Mouse (Mus musculus): ENCODE measurements at regions not wholly inside any gene's neighbourhood (a gene's known extent, or its start where the extent isn't known, plus 50 kb on each side); places are given as distances from the start of the nearest gene placed in this dataset.

- Histone ChIP-seq H3K27ac (ENCODE audit: low read length) (no peak overlapping the region), H3K27me3 (ENCODE audit: control insufficient read depth, insufficient read depth, low read depth, low read length) (peaks cover 24% of the 10 kb centered on the region), H3K4me3 (ENCODE audit: low read depth, low read length) (no peak overlapping the region), H3K4me2 (ENCODE audit: low read depth, low read length) (no peak overlapping the region), H3K36me3 (ENCODE audit: control insufficient read depth, insufficient read depth) (no peaks in the 10 kb centered on the region), H3K9ac (ENCODE audit: low read depth, low read length) (no peak overlapping the region), H3K4me1 (ENCODE audit: control insufficient read depth, low read depth, low read length) (no peaks in the 10 kb centered on the region), H3K9me3 (replicated peaks; ENCODE audit: control insufficient read depth, low read length) (no peaks in the 10 kb centered on the region)
- WGBS (ENCODE audit: insufficient replicate concordance): 65% methylated on average over 3 of the region's 3 CpGs
- no peak for ATAC-seq (ENCODE audit: low read depth)
Measured at GRCm38 (mm10) chr13:45307226-45307625, 82.3 kb upstream of the Mylip start.

DNA sequence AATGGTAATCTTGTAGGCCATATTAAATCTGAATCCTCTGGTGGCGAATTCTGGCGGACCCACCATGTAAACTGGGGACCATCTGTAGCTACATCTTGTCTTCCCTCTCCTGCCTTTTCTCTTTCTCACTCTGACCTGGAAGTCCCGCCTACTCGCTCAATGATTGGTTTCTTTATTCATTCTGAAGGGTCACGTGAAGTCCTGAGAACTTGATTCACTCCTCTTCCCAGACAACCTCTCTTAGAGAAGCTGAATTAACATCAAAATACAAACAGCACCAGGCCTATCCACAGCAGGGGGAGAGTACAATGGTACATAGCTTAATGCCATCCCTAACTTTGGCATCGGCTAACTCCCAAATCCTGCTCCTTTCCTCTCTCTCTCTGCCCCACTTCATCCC lies 69.9 kb upstream of the Mylip start:
- Histone ChIP-seq H3K4me1 (ENCODE audit: control insufficient read depth, low read depth, low read length) (no peaks in the 10 kb centered on the region), H3K27me3 (ENCODE audit: control insufficient read depth, insufficient read depth, low read depth, low read length) (peaks cover 11% of the 10 kb centered on the region; the same call in 1 of the 2 replicates), H3K4me2 (ENCODE audit: low read depth, low read length) (no peak overlapping the region), H3K4me3 (ENCODE audit: low read depth, low read length) (no peak overlapping the region), H3K9ac (ENCODE audit: low read depth, low read length) (no peak overlapping the region), H3K27ac (ENCODE audit: low read length) (no peak overlapping the region), H3K36me3 (ENCODE audit: control insufficient read depth, insufficient read depth) (no peaks in the 10 kb centered on the region), H3K9me3 (replicated peaks; ENCODE audit: control insufficient read depth, low read length) (no peaks in the 10 kb centered on the region)
- no peak for ATAC-seq (ENCODE audit: low read depth)
- WGBS (ENCODE audit: insufficient replicate concordance): 67% methylated on average over 6 of the region's 6 CpGs

- no peak for ATAC-seq (ENCODE audit: low read depth)
- 64% methylated on average over 7 of the region's 7 CpGs for whole genome bisulfite sequencing (ENCODE audit: insufficient replicate concordance)
- no peak overlapping the region for H3K27ac ChIP-seq (ENCODE audit: low read length)
- H3K9me3 ChIP-seq (replicated peaks; ENCODE audit: control insufficient read depth, low read length): no peaks in the 10 kb centered on the region
- H3K4me2 ChIP-seq (ENCODE audit: low read depth, low read length): no peak overlapping the region
- no peak overlapping the region for H3K4me3 ChIP-seq (ENCODE audit: low read depth, low read length)
- H3K36me3 ChIP-seq (ENCODE audit: control insufficient read depth, insufficient read depth): no peaks in the 10 kb centered on the region
- H3K4me1 ChIP-seq (ENCODE audit: control insufficient read depth, low read depth, low read length): no peaks in the 10 kb centered on the region
- peaks cover 13% of the 10 kb centered on the region; the same call in 1 of the 2 replicates for H3K27me3 ChIP-seq (ENCODE audit: control insufficient read depth, insufficient read depth, low read depth, low read length)
- H3K9ac ChIP-seq (ENCODE audit: low read depth, low read length): no peak overlapping the region
Measured at GRCm38 (mm10) chr13:45325736-45326293, 63.7 kb upstream of the Mylip start.

DNA sequence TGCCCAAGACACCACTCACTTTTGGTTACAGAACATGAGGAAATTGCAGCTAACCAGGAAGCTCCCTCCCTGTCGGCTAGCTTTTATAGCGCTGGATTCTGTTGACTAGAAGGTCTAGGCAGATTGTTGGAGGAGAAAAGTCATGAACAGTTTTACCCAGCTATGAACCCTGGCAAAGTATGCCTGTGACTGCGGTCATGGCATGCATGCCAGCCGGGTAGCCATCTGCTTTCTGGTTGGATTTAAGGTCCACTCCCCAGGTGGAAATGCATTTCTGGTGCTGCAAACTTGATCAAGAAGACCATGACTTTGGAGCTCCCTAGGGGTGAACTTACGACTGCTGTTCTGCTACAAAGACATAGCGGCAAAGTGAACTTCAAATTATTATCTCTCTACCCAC lies 62.8 kb upstream of the Mylip start:
- no peak for ATAC-seq (ENCODE audit: low read depth)
- Histone ChIP-seq H3K4me3 (ENCODE audit: low read depth, low read length) (no peak overlapping the region), H3K4me2 (ENCODE audit: low read depth, low read length) (no peak overlapping the region), H3K4me1 (ENCODE audit: control insufficient read depth, low read depth, low read length) (no peaks in the 10 kb centered on the region), H3K27me3 (ENCODE audit: control insufficient read depth, insufficient read depth, low read depth, low read length) (peaks cover 12% of the 10 kb centered on the region), H3K9ac (ENCODE audit: low read depth, low read length) (no peak overlapping the region), H3K36me3 (ENCODE audit: control insufficient read depth, insufficient read depth) (no peaks in the 10 kb centered on the region), H3K9me3 (replicated peaks; ENCODE audit: control insufficient read depth, low read length) (no peaks in the 10 kb centered on the region), H3K27ac (ENCODE audit: low read length) (no peak overlapping the region)
- WGBS (ENCODE audit: insufficient replicate concordance): 68% methylated on average over 6 of the region's 6 CpGs

- Histone ChIP-seq H3K4me3 (ENCODE audit: low read depth, low read length) (no peak overlapping the region), H3K9me3 (replicated peaks; ENCODE audit: control insufficient read depth, low read length) (no peaks in the 10 kb centered on the region), H3K4me2 (ENCODE audit: low read depth, low read length) (no peak overlapping the region), H3K36me3 (ENCODE audit: control insufficient read depth, insufficient read depth) (no peaks in the 10 kb centered on the region), H3K4me1 (ENCODE audit: control insufficient read depth, low read depth, low read length) (no peaks in the 10 kb centered on the region), H3K9ac (ENCODE audit: low read depth, low read length) (no peak overlapping the region), H3K27ac (ENCODE audit: low read length) (no peak overlapping the region), H3K27me3 (ENCODE audit: control insufficient read depth, insufficient read depth, low read depth, low read length) (peaks cover 9% of the 10 kb centered on the region)
- ATAC-seq (ENCODE audit: low read depth): no peak
- WGBS (ENCODE audit: insufficient replicate concordance): 63% methylated on average over 8 of the region's 8 CpGs
Measured at GRCm38 (mm10) chr13:45330561-45330960, 59.0 kb upstream of the Mylip start.

- Histone ChIP-seq H3K27me3 (ENCODE audit: control insufficient read depth, insufficient read depth, low read depth, low read length) (peaks cover 7% of the 10 kb centered on the region), H3K4me3 (ENCODE audit: low read depth, low read length) (no peak overlapping the region), H3K9me3 (replicated peaks; ENCODE audit: control insufficient read depth, low read length) (no peaks in the 10 kb centered on the region), H3K4me1 (ENCODE audit: control insufficient read depth, low read depth, low read length) (no peaks in the 10 kb centered on the region), H3K4me2 (ENCODE audit: low read depth, low read length) (no peak overlapping the region), H3K9ac (ENCODE audit: low read depth, low read length) (no peak overlapping the region), H3K36me3 (ENCODE audit: control insufficient read depth, insufficient read depth) (no peaks in the 10 kb centered on the region), H3K27ac (ENCODE audit: low read length) (no peak overlapping the region)
- no peak for ATAC-seq (ENCODE audit: low read depth)
- 61% methylated on average over 3 of the region's 3 CpGs for WGBS (ENCODE audit: insufficient replicate concordance)
Measured at GRCm38 (mm10) chr13:45332031-45332430, 57.5 kb upstream of the Mylip start.

GRCm38 (mm10) chr13:45333634-45334033 lies 55.9 kb upstream of the Mylip start:
- H3K36me3 ChIP-seq (ENCODE audit: control insufficient read depth, insufficient read depth): no peaks in the 10 kb centered on the region
- ATAC-seq (ENCODE audit: low read depth): no peak
- no peak overlapping the region for H3K9ac ChIP-seq (ENCODE audit: low read depth, low read length)
- no peak overlapping the region for H3K27ac ChIP-seq (ENCODE audit: low read length)
- peaks cover 7% of the 10 kb centered on the region for H3K27me3 ChIP-seq (ENCODE audit: control insufficient read depth, insufficient read depth, low read depth, low read length)
- H3K4me1 ChIP-seq (ENCODE audit: control insufficient read depth, low read depth, low read length): no peaks in the 10 kb centered on the region
- 48% methylated on average over 5 of the region's 5 CpGs for WGBS (ENCODE audit: insufficient replicate concordance)
- H3K4me2 ChIP-seq (ENCODE audit: low read depth, low read length): no peak overlapping the region
- no peaks in the 10 kb centered on the region for H3K9me3 ChIP-seq (replicated peaks; ENCODE audit: control insufficient read depth, low read length)
- H3K4me3 ChIP-seq (ENCODE audit: low read depth, low read length): no peak overlapping the region
